Comparison of ENCODE assay signal across 23 mouse cellular contexts in genomic region chr15:78546060-78546459, GRCm38 (mm10). TPM values are rescaled to one million over a fixed set of nuclear protein-coding genes. Genes with fewer than 3 reads are reported as not detected.
DNase-seq lines count a peak whose midpoint lies in the region; ATAC-seq lines count a peak whose summit lies in the region.
"Had no signal": no experiment of that assay in that cellular context is flagged by ENCODE, and none has a peak within 500 bp of the region (broad histone marks: within the 10 kb centered on the region; RNA-seq: fewer than 3 reads in every experiment).

No protein-coding gene starts in this region.

- peak; percentile 55 for DNase-seq in adrenal gland, adult 2 months
- no peak for DNase-seq in adrenal gland, adult 8-10 months
- peak; percentile 49 to 51 for DNase-seq in adrenal gland, postnatal 36 days
- no peak for DNase-seq in adrenal gland, adult 18-20 months (ENCODE audit: low spot score in 2 of 2)
- no peak for DNase-seq in hindbrain, embryonic 10.5 days (ENCODE audit: low spot score)
- DNase-seq: cerebellum, adult 11 months; cerebellum, adult 18-20 months; cerebellum, adult 8-10 months; cerebellum, postnatal 14 days; cerebellum, postnatal 36 days; embryo, embryonic 11 days had no signal

- peaks cover 42% of the 10 kb centered on the region for H3K4me1 ChIP-seq in hindbrain, embryonic 13.5 days (replicated peaks)
- peaks cover 39% of the 10 kb centered on the region for H3K4me1 ChIP-seq in hindbrain, embryonic 10.5 days (replicated peaks)

- WGBS in hindbrain, embryonic 13.5 days: 90% methylated on average over 4 of the region's 4 CpGs
- WGBS in hindbrain, embryonic 10.5 days: 84% methylated on average over 4 of the region's 4 CpGs

- no peak for ATAC-seq in hindbrain, embryonic 13.5 days (ENCODE audit: low FRiP score)
- ATAC-seq: forebrain, embryonic 14.5 days; forebrain, embryonic 16.5 days had no signal

- peak overlapping the region; percentile 15; the same call in 1 of the 2 replicates for H3K9ac ChIP-seq in hindbrain, embryonic 13.5 days
- H3K9ac ChIP-seq: embryonic facial prominence, embryonic 13.5 days; embryonic facial prominence, embryonic 15.5 days; forebrain, embryonic 12.5 days had no signal

- H3K4me3 ChIP-seq in hindbrain, embryonic 13.5 days: no peak overlapping the region
- H3K4me3 ChIP-seq in hindbrain, embryonic 10.5 days: no peak overlapping the region
- H3K4me3 ChIP-seq: embryonic facial prominence, embryonic 13.5 days; embryonic facial prominence, embryonic 15.5 days; erythroblast, embryonic 14.5 days; forebrain, embryonic 10.5 days; forebrain, embryonic 12.5 days had no signal

- no peak overlapping the region for H3K27ac ChIP-seq in hindbrain, embryonic 13.5 days
- no peak overlapping the region for H3K27ac ChIP-seq in hindbrain, embryonic 10.5 days
- H3K27ac ChIP-seq: embryonic facial prominence, embryonic 13.5 days; embryonic facial prominence, embryonic 15.5 days; forebrain, embryonic 10.5 days; forebrain, embryonic 12.5 days had no signal

- H3K9me3 ChIP-seq in hindbrain, embryonic 13.5 days: peaks cover 3% of the 10 kb centered on the region; the same call in 1 of the 2 replicates
- H3K9me3 ChIP-seq in hindbrain, embryonic 10.5 days: peaks cover 5% of the 10 kb centered on the region; the same call in 1 of the 2 replicates
- H3K9me3 ChIP-seq: embryonic facial prominence, embryonic 15.5 days had no signal

- H3K27me3 ChIP-seq in hindbrain, embryonic 13.5 days: 0 out of 2 replicates have a peak, but pooled peaks cover 7% of the 10 kb centered on the region
- peaks cover 32% of the 10 kb centered on the region for H3K27me3 ChIP-seq in hindbrain, embryonic 10.5 days (ENCODE audit: insufficient read depth, poor library complexity, severe bottlenecking)

- no peak overlapping the region for H3K4me2 ChIP-seq in hindbrain, embryonic 13.5 days
- H3K4me2 ChIP-seq: embryonic facial prominence, embryonic 13.5 days; embryonic facial prominence, embryonic 15.5 days; forebrain, embryonic 12.5 days had no signal

- no peaks in the 10 kb centered on the region for H3K36me3 ChIP-seq in hindbrain, embryonic 13.5 days
- H3K36me3 ChIP-seq in hindbrain, embryonic 10.5 days: no peaks in the 10 kb centered on the region
- H3K36me3 ChIP-seq: embryonic facial prominence, embryonic 13.5 days; embryonic facial prominence, embryonic 15.5 days; forebrain, embryonic 10.5 days; forebrain, embryonic 12.5 days had no signal

RNA-seq across cellular contexts. Expression of gene Sstr3, which starts 1.6 kb away (rescaled TPM):
- total RNA-seq in adrenal gland, adult 2 months (2021): 1 to 10 TPM in 1 of 2 experiments, under 1 TPM in 1; 0.43 to 1.6 TPM
- 0.16 and 0.93 TPM in 2 replicates for polyA plus RNA-seq in adrenal gland, adult 2 months (2012; rRNA removed)
- total RNA-seq in adrenal gland, adult 8-10 months (2022): under 1 TPM; 0.31 to 0.91 (median 0.49) TPM
- total RNA-seq in adrenal gland, postnatal 36 days (2021): under 1 TPM; 0.30 to 0.70 TPM
- 1 to 10 TPM in 1 of 2 experiments, under 1 TPM in 1; 0.45 to 1.2 TPM for total RNA-seq in adrenal gland, adult 18-20 months (2021)
- polyA plus RNA-seq in hindbrain, embryonic 13.5 days (2015; fragmentation: Nextera tagmentation; extraction: Ambion mirVana): 0.42 and 0.48 TPM in 2 replicates
- 0.04 and 0.22 TPM in 2 replicates for polyA plus RNA-seq in hindbrain, embryonic 10.5 days (2016; fragmentation: Nextera tagmentation; extraction: Ambion mirVana)
- total RNA-seq: common myeloid progenitor, adult 5-6 weeks; MEL had no signal
- polyA plus RNA-seq: C2C12; embryonic facial prominence, embryonic 11.5 days; embryonic facial prominence, embryonic 13.5 days; embryonic facial prominence, embryonic 15.5 days; erythroblast, embryonic 14.5 days had no signal

RNA-seq across cellular contexts. Expression of gene C1qtnf6, which starts 14.8 kb away (rescaled TPM):
- 10 to 100 TPM; 16.9 to 30.1 TPM for total RNA-seq in adrenal gland, adult 2 months (2021)
- 63.2 and 92.2 TPM in 2 replicates for polyA plus RNA-seq in adrenal gland, adult 2 months (2012; rRNA removed)
- 10 to 100 TPM; 19.3 to 41.2 (median 31.8) TPM for total RNA-seq in adrenal gland, adult 8-10 months (2022)
- total RNA-seq in adrenal gland, postnatal 36 days (2021): 10 to 100 TPM; 38.1 to 40.7 TPM
- total RNA-seq in adrenal gland, adult 18-20 months (2021): 10 to 100 TPM; 14.1 to 15.0 TPM
- polyA plus RNA-seq in hindbrain, embryonic 13.5 days (2015; fragmentation: Nextera tagmentation; extraction: Ambion mirVana): 8.0 and 8.2 TPM in 2 replicates
- 9.8 and 9.9 TPM in 2 replicates for polyA plus RNA-seq in hindbrain, embryonic 10.5 days (2016; fragmentation: Nextera tagmentation; extraction: Ambion mirVana)
- polyA plus RNA-seq: erythroblast, embryonic 14.5 days had no signal

RNA-seq across cellular contexts. Expression of gene Rac2, which starts 26.5 kb away (rescaled TPM):
- 1 to 10 TPM; 8.1 to 9.6 TPM for total RNA-seq in adrenal gland, adult 2 months (2021)
- polyA plus RNA-seq in adrenal gland, adult 2 months (2012; rRNA removed): 33.4 and 40.2 TPM in 2 replicates
- 10 to 100 TPM in 2 of 4 experiments, 1 to 10 TPM in 2; 4.2 to 19.0 (median 7.7) TPM for total RNA-seq in adrenal gland, adult 8-10 months (2022)
- total RNA-seq in adrenal gland, postnatal 36 days (2021): 1 to 10 TPM; 3.3 to 3.7 TPM
- total RNA-seq in adrenal gland, adult 18-20 months (2021): 1 to 10 TPM; 4.2 to 8.9 TPM
- polyA plus RNA-seq in hindbrain, embryonic 13.5 days (2015; fragmentation: Nextera tagmentation; extraction: Ambion mirVana): 6.3 and 8.8 TPM in 2 replicates
- 7.8 and 8.1 TPM in 2 replicates for polyA plus RNA-seq in hindbrain, embryonic 10.5 days (2016; fragmentation: Nextera tagmentation; extraction: Ambion mirVana)
- polyA plus RNA-seq: C2C12 had no signal

RNA-seq across cellular contexts. Expression of gene Cyth4, which starts 50.8 kb away (rescaled TPM):
- 10 to 100 TPM in 1 of 2 experiments, 1 to 10 TPM in 1; 7.2 to 12.7 TPM for total RNA-seq in adrenal gland, adult 2 months (2021)
- polyA plus RNA-seq in adrenal gland, adult 2 months (2012; rRNA removed): 13.8 and 16.2 TPM in 2 replicates
- total RNA-seq in adrenal gland, adult 8-10 months (2022): 10 to 100 TPM in 2 of 4 experiments, 1 to 10 TPM in 2; 8.1 to 21.3 (median 14.8) TPM
- total RNA-seq in adrenal gland, postnatal 36 days (2021): 10 to 100 TPM in 1 of 2 experiments, 1 to 10 TPM in 1; 6.8 to 10.2 TPM
- 1 to 10 TPM; 8.0 to 9.9 TPM for total RNA-seq in adrenal gland, adult 18-20 months (2021)
- polyA plus RNA-seq in hindbrain, embryonic 13.5 days (2015; fragmentation: Nextera tagmentation; extraction: Ambion mirVana): 6.8 and 7.7 TPM in 2 replicates
- 4.9 and 8.1 TPM in 2 replicates for polyA plus RNA-seq in hindbrain, embryonic 10.5 days (2016; fragmentation: Nextera tagmentation; extraction: Ambion mirVana)

RNA-seq across cellular contexts. Expression of gene Il2rb, which starts 51.0 kb away (rescaled TPM):
- 1 to 10 TPM; 1.3 to 1.5 TPM for total RNA-seq in adrenal gland, adult 2 months (2021)
- polyA plus RNA-seq in adrenal gland, adult 2 months (2012; rRNA removed): 3.8 and 4.9 TPM in 2 replicates
- 1 to 10 TPM; 1.2 to 2.7 (median 1.9) TPM for total RNA-seq in adrenal gland, adult 8-10 months (2022)
- 1 to 10 TPM in 1 of 2 experiments, under 1 TPM in 1; 0.76 to 1.4 TPM for total RNA-seq in adrenal gland, postnatal 36 days (2021)
- 1 to 10 TPM; 1.1 to 2.5 TPM for total RNA-seq in adrenal gland, adult 18-20 months (2021)
- polyA plus RNA-seq in hindbrain, embryonic 13.5 days (2015; fragmentation: Nextera tagmentation; extraction: Ambion mirVana): 0.05 and 0.13 TPM in 2 replicates
- not detected in 2 replicates for polyA plus RNA-seq in hindbrain, embryonic 10.5 days (2016; fragmentation: Nextera tagmentation; extraction: Ambion mirVana)
- polyA plus RNA-seq: forebrain, embryonic 10.5 days; forebrain, embryonic 12.5 days; forebrain, embryonic 14.5 days; forebrain, embryonic 16.5 days had no signal

Comparison
In these comparisons a context has a peak if more than half of its experiments do, and no peak if none do; other contexts are left out.
1. DNase-seq: peak in adrenal gland, adult 2 months (single experiment) and adrenal gland, postnatal 36 days (2 of 2); none in adrenal gland, adult 8-10 months (single experiment), adrenal gland, adult 18-20 months (0 of 2) and hindbrain, embryonic 10.5 days (single experiment).